Mouse (Mus musculus) erythroblast, embryonic 14.5 days (primary cell): ENCODE measurements around the gene Wwox.

ENCODE experiments used
- GATA1 ChIP-seq: IDR thresholded peaks from 2 replicates; pipeline ENCODE4 v1.6.1; 2012; ENCODE audit warnings: low read length, inconsistent platforms, mixed read lengths
- TAL1 ChIP-seq: IDR thresholded peaks from 3 replicates; pipeline ENCODE4 v1.6.1; 2012; ENCODE audit warnings: low read length, inconsistent platforms, mixed read lengths

GRCm38 (mm10) chr8:115213126-115213525 lies 773.7 kb downstream of the Wwox start:
- no peak for TF ChIP-seq GATA1
- TF ChIP-seq TAL1 = no peak
